Mouse (Mus musculus): ENCODE results near the gene Lbh.

DNA sequence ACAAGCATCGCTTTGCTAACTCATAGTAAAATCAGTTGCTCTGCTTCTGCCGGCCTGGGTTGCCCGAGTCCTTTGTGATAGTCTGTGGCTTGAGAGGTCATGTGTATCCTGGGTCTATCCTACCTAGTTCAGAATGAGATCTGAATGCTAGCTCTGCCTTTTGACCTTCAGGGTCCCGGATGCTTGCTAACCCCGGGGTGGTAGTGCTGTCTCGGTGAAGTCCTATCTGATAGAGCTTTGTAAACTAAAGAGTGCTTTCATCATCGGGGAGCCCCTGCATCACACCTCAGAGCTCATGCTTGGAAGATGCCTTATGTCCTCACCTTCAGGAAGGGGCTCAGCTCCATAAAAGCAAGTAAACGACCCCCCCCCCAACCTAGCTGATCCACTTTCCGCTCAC, 19.1 kb downstream of the Lbh start:
- TF ChIP-seq EP300 (IDR thresholded peaks at IDR 0.05; ENCODE audit: insufficient read depth, low read depth, low read length) (no peak), CTCF (IDR thresholded peaks at IDR 0.05) (no peak)
